Mouse (Mus musculus) liver, adult (tissue): ENCODE results near the gene Serpina3n.

Experiments used
- GATA4 ChIP-seq: IDR thresholded peaks from 2 replicates; pipeline ENCODE4 v1.6.1; 2014; ENCODE audit warnings: mild to moderate bottlenecking, low read length; ENCODE audit not compliant: insufficient replicate concordance

Serpina3n gene

GRCm38 (mm10) chr12:104406454-104406885 lies at the start of gene Serpina3n:
TSS of gene Serpina3n (plus strand) at chr12:104406729.
- no peak for TF ChIP-seq GATA4

GRCm38 (mm10) chr12:104369986-104370385 lies 36.5 kb upstream of the Serpina3n start:
- TF ChIP-seq GATA4 = no peak

- TF ChIP-seq GATA4 = no peak
Measured at GRCm38 (mm10) chr12:104379856-104380255, 26.7 kb upstream of the Serpina3n start.

- TF ChIP-seq GATA4 = peak; percentile 29; the same call in 1 of the 2 replicates
Measured at GRCm38 (mm10) chr12:104385987-104386386, 20.5 kb upstream of the Serpina3n start.

GRCm38 (mm10) chr12:104388477-104388876 lies 18.1 kb upstream of the Serpina3n start:
- TF ChIP-seq GATA4 = peak; percentile 74; the same call in 1 of the 2 replicates

GRCm38 (mm10) chr12:104403968-104404367 lies 2.6 kb upstream of the Serpina3n start:
- TF ChIP-seq GATA4 = no peak

GRCm38 (mm10) chr12:104412507-104412906 lies 6.0 kb downstream of the Serpina3n start:
- TF ChIP-seq GATA4 = no peak

- TF ChIP-seq GATA4 = no peak
Measured at GRCm38 (mm10) chr12:104414576-104414975, 8.0 kb downstream of the Serpina3n start.

GRCm38 (mm10) chr12:104415625-104416315 lies 9.2 kb downstream of the Serpina3n start:
- no peak for TF ChIP-seq GATA4

GRCm38 (mm10) chr12:104418340-104419135 lies 12.0 kb downstream of the Serpina3n start:
- TF ChIP-seq GATA4 = no peak

- TF ChIP-seq GATA4 = no peak
Measured at GRCm38 (mm10) chr12:104419136-104419462, 12.6 kb downstream of the Serpina3n start.

- TF ChIP-seq GATA4 = no peak
Measured at GRCm38 (mm10) chr12:104422615-104423392, 16.3 kb downstream of the Serpina3n start.

GRCm38 (mm10) chr12:104425591-104425990 lies 19.1 kb downstream of the Serpina3n start:
- no peak for TF ChIP-seq GATA4

- TF ChIP-seq GATA4 = no peak
Measured at GRCm38 (mm10) chr12:104426915-104427314, 20.4 kb downstream of the Serpina3n start.

GRCm38 (mm10) chr12:104431359-104431758 lies 24.8 kb downstream of the Serpina3n start:
- TF ChIP-seq GATA4 = no peak
